Mouse (Mus musculus): Measurements from ENCODE around the gene Smap2. TPM values are rescaled to one million over a fixed set of nuclear protein-coding genes. Genes with fewer than 3 reads are reported as not detected.
"Not testable (repeated sequence)": the region's sequence is repeated elsewhere in the genome, so short reads cannot be mapped to it uniquely, and the experiment has no call there.

The Smap2 gene
- polyA plus RNA-seq (2012; rRNA removed): 17.6 and 24.9 TPM in 2 replicates

DNA sequence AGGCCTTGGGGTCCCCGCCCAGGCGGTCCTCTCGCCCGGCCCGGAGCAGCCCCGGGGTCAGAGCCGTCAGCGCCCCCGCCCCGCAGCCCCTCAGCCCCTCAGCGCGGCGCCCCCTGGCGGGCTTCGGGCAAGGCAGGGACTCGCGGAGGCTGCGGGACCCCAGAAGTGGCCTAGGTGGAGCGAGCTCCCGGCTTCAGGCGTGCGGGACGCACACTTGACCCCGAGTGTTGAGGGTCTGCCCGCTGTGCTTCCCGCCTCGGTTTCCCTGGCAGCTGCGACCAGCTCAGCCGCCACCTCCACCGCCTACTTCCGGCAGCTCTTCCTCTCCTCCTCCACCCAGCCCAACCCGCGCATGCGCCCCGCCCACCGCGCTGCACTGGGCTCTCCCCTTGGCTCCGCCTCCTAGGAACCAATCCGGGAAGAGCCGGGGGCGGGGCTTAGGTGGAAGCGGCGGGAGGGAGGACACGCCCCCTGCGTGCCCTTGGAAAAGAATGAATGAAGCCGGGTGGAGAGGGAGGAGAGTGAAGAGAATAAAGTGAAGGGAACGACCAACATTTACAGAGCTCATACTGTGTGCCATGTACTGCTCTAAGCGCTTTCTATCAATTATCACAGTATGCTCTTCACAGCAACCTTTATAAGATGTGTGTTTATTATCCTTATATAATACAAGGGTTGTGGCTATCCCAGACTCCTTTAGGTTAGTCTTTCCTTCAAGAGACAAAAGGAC, at the start of gene Smap2:
TSS of gene Smap2 (minus strand) at position 320 of the 730 bp plus-strand sequence.
- peak within 1 kb of the TSS; percentile 90 for H3K4me3 ChIP-seq (replicated peaks; ENCODE audit: extremely low read depth, low read depth, low read length)
- TF ChIP-seq CTCF (IDR thresholded peaks at IDR 0.05; ENCODE audit: insufficient read depth, low read length) (peak; percentile 16; the same call in 1 of the 2 replicates), POLR2A (IDR thresholded peaks at IDR 0.05; ENCODE audit: borderline replicate concordance, extremely low read depth, low read depth, low read length) (peak; percentile 93; the same call in 1 of the 2 replicates)
- peaks cover 5% of the 10 kb centered on the region for H3K4me1 ChIP-seq (ENCODE audit: control insufficient read depth, insufficient read depth, low read length)
- peak; percentile 96 for DNase-seq
- WGBS: 1% methylated on average over 47 of the region's 48 CpGs

DNA sequence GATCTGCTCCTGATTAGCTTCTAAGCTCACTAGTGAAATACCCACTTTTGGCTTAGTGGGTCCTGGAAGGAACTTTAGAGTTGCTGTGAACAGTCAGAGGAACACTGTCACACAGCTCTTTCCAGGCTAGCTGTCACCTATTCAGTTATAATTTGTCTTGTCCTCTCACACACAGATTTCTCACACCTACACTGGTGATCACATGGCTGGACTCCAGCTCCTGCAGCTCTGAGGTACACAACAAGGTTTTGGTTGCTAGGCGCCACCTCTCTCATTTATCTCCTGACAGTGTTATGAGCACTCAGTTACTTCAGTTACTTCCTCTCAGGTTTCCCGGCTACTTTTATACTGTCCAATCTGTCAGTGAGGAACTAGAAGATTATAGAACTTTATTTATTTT, 48.3 kb upstream of the Smap2 start:
- TF ChIP-seq CTCF (IDR thresholded peaks at IDR 0.05; ENCODE audit: insufficient read depth, low read length): no peak
- 64% methylated on average over 2 of the region's 2 CpGs for WGBS
- H3K4me3 ChIP-seq (replicated peaks; ENCODE audit: extremely low read depth, low read depth, low read length): no peak overlapping the region
- DNase-seq: no peak
- H3K4me1 ChIP-seq (ENCODE audit: control insufficient read depth, insufficient read depth, low read length): no peaks in the 10 kb centered on the region

DNA sequence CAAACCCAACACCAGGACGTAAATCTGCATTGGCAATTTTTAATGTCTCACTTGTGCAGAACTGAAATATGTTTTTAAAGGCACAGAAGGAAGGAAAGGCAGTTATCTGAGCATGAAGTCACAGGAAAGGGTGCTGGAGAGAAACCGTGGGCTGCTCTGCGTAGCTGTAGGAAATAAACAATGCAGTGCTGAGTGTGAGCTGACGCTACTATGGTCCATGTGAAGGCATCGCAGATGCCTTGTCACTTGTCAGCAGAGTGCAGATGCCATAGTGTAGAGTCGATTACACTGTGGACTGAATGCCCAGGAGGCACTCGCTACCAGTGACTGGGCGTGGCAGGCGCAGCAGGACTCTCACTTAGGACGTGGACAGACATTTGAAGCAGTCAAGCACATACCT, 42.2 kb upstream of the Smap2 start:
- not testable (repeated sequence) for H3K4me3 ChIP-seq (replicated peaks; ENCODE audit: extremely low read depth, low read depth, low read length); DNase-seq; H3K4me1 ChIP-seq (ENCODE audit: control insufficient read depth, insufficient read depth, low read length)
- 85% methylated on average over 10 of the region's 10 CpGs for WGBS

DNA sequence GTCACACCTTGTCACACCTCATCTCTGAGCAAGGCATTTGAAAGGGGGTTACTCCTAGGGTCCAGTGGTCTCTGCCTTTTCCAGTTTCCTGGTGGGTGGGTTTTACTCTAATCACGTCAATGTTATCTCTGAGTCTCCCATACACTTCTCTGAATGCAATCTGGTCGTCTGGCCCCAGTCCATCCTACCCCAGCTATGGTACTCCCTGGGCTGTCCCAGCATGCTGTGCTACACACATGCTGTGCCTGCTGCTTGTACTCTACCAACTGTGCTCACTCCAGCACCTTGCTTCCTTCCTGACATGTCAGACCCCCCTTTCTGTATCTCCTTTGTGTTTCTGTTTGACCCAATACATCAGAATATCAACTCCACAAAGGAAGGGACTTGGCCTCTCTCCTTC, 40.0 kb upstream of the Smap2 start:
- WGBS: 49% methylated on average over 2 of the region's 2 CpGs
- Histone ChIP-seq H3K4me1 (ENCODE audit: control insufficient read depth, insufficient read depth, low read length) (no peaks in the 10 kb centered on the region), H3K4me3 (replicated peaks; ENCODE audit: extremely low read depth, low read depth, low read length) (no peak overlapping the region)
- no peak for DNase-seq
- TF ChIP-seq CTCF (IDR thresholded peaks at IDR 0.05; ENCODE audit: insufficient read depth, low read length) (no peak), POLR2A (IDR thresholded peaks at IDR 0.05; ENCODE audit: borderline replicate concordance, extremely low read depth, low read depth, low read length) (no peak)

- Histone ChIP-seq H3K4me3 (replicated peaks; ENCODE audit: extremely low read depth, low read depth, low read length) (no peak overlapping the region), H3K4me1 (ENCODE audit: control insufficient read depth, insufficient read depth, low read length) (no peaks in the 10 kb centered on the region)
- 61% methylated on average over 3 of the region's 3 CpGs for WGBS
- TF ChIP-seq CTCF (IDR thresholded peaks at IDR 0.05; ENCODE audit: insufficient read depth, low read length) (peak; percentile 67), POLR2A (IDR thresholded peaks at IDR 0.05; ENCODE audit: borderline replicate concordance, extremely low read depth, low read depth, low read length) (no peak)
- no peak for DNase-seq
These were observed 39.3 kb upstream of the Smap2 start for GRCm38 (mm10) chr4:121056342-121056741.

- 15% methylated on average over 35 of the region's 35 CpGs for WGBS
- no peak overlapping the region for H3K4me3 ChIP-seq (replicated peaks; ENCODE audit: extremely low read depth, low read depth, low read length)
These were observed 35.6 kb upstream of the Smap2 start for GRCm38 (mm10) chr4:121052454-121053323.

DNA sequence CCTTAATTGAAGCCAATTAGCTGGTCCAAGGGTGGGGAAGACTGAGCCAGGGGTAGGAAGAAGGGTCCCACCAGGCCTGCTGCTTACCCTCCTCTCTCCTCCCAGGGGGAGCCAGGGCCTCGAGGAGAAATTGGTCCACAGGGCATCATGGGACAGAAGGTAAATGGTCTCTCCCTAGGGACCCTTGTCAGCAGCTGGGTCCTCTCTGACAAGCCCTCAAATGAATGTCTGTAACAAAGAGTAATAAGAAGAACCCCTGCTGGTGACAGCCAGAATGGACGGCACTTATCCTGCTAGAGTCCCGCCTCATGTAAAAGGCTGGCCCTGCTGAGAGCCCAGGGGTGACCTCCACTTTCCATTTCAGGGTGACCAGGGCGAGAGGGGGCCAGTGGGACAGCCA, 34.8 kb upstream of the Smap2 start:
- no peak overlapping the region for H3K4me3 ChIP-seq (replicated peaks; ENCODE audit: extremely low read depth, low read depth, low read length)
- TF ChIP-seq CTCF (IDR thresholded peaks at IDR 0.05; ENCODE audit: insufficient read depth, low read length): no peak
- no peak for TF ChIP-seq POLR2A (IDR thresholded peaks at IDR 0.05; ENCODE audit: borderline replicate concordance, extremely low read depth, low read depth, low read length)
- WGBS: 47% methylated on average over 4 of the region's 4 CpGs
- DNase-seq: no peak
- no peaks in the 10 kb centered on the region for H3K4me1 ChIP-seq (ENCODE audit: control insufficient read depth, insufficient read depth, low read length)

More at GRCm38 (mm10) chr4:121052454-121053323, 35.6 kb upstream of the Smap2 start:
- TF ChIP-seq CTCF (IDR thresholded peaks at IDR 0.05; ENCODE audit: insufficient read depth, low read length): no peak
- no peak for TF ChIP-seq POLR2A (IDR thresholded peaks at IDR 0.05; ENCODE audit: borderline replicate concordance, extremely low read depth, low read depth, low read length)
- no peaks in the 10 kb centered on the region for H3K4me1 ChIP-seq (ENCODE audit: control insufficient read depth, insufficient read depth, low read length)
- no peak for DNase-seq

DNA sequence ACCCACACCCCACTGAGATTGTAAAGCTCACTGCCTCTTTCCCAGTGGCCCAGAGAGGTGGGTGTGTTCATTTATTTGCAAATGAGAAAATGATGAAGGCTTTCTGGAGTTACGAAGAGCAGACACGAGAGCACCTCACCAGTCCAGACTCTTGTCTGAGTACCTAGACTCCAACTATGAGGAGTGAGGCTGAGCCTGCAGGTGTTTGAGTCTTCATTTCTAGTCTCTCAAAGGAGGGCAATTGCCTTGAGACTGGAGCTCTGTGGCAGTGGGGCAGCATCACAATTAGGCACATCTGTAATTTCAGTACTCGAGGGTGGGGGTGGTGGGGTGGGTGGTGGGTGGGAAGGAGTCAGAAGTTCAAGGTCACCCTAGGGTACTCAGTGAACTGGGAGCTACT, 25.9 kb upstream of the Smap2 start:
- H3K4me3 ChIP-seq (replicated peaks; ENCODE audit: extremely low read depth, low read depth, low read length): no peak overlapping the region
- TF ChIP-seq POLR2A (IDR thresholded peaks at IDR 0.05; ENCODE audit: borderline replicate concordance, extremely low read depth, low read depth, low read length) (no peak), CTCF (IDR thresholded peaks at IDR 0.05; ENCODE audit: insufficient read depth, low read length) (no peak)
- no peaks in the 10 kb centered on the region for H3K4me1 ChIP-seq (ENCODE audit: control insufficient read depth, insufficient read depth, low read length)
- 75% methylated on average over 3 of the region's 3 CpGs for WGBS
- no peak for DNase-seq

- TF ChIP-seq CTCF (IDR thresholded peaks at IDR 0.05; ENCODE audit: insufficient read depth, low read length) (no peak), POLR2A (IDR thresholded peaks at IDR 0.05; ENCODE audit: borderline replicate concordance, extremely low read depth, low read depth, low read length) (no peak)
- 83% methylated on average over 5 of the region's 5 CpGs for WGBS
- H3K4me3 ChIP-seq (replicated peaks; ENCODE audit: extremely low read depth, low read depth, low read length): no peak overlapping the region
- H3K4me1 ChIP-seq (ENCODE audit: control insufficient read depth, insufficient read depth, low read length): no peaks in the 10 kb centered on the region
- DNase-seq: no peak
These were observed 25.4 kb upstream of the Smap2 start for GRCm38 (mm10) chr4:121042472-121042871.
